Comparison of ENCODE assay signal across 21 mouse cellular contexts in genomic region chr6:134247324-134247723, GRCm38 (mm10).
A peak's percentile ranks its signal among the peaks of the same experiment; 100 is the strongest.
DNase-seq lines count a peak whose midpoint lies in the region; ATAC-seq and TF ChIP-seq lines count a peak whose summit lies in the region.
"Had no signal": no experiment of that assay in that cellular context is flagged by ENCODE, and none has a peak within 500 bp of the region (broad histone marks: within the 10 kb centered on the region; RNA-seq: fewer than 3 reads in every experiment).

No protein-coding gene starts in this region.

- H3K27me3 ChIP-seq in liver, adult 2 months (ENCODE audit: control insufficient read depth, insufficient read depth, low read length): no peaks in the 10 kb centered on the region
- no peaks in the 10 kb centered on the region for H3K27me3 ChIP-seq in liver, embryonic 11.5 days (replicated peaks; ENCODE audit: control insufficient read depth, insufficient read depth, low read length)
- H3K27me3 ChIP-seq in forebrain, embryonic 13.5 days: no peaks in the 10 kb centered on the region
- H3K27me3 ChIP-seq: kidney, embryonic 15.5 days; megakaryocyte, embryonic 14.5 days; midbrain, embryonic 15.5 days had no signal

- peak; percentile 13 for DNase-seq in liver, adult 2 months (ENCODE audit: extremely low read depth, low read depth, low spot score)
- no peak for DNase-seq in liver, embryonic 11.5 days (ENCODE audit: low spot score)
- DNase-seq in induced T-regulatory cell, adult 2 months (ENCODE audit: low read depth): peak; percentile 45
- DNase-seq in naive thymus-derived CD4-positive, alpha-beta T cell, adult 2 months (ENCODE audit: low read depth): peak; percentile 53
- DNase-seq in kidney, postnatal 36 days: no peak
- no peak for DNase-seq in c-Kit-positive CD71-positive TER-119-positive erythroid progenitor cells, embryonic 14.5 days (ENCODE audit: low spot score)
- DNase-seq: cerebellum, adult 11 months; cerebellum, postnatal 36 days; heart, adult 11 months; heart, postnatal 4 days; lung, adult 2 months; retina, postnatal 1 day; right cerebral cortex, postnatal 4 days; thymus, postnatal 36 days had no signal

- TF ChIP-seq CTCF in liver, adult 2 months (IDR thresholded peaks at IDR 0.05; ENCODE audit: low read depth, low read length): no peak

- no peak overlapping the region for H3K27ac ChIP-seq in liver, adult 2 months (replicated peaks; ENCODE audit: insufficient read depth, low read depth, low read length)
- no peak overlapping the region for H3K27ac ChIP-seq in liver, embryonic 11.5 days (ENCODE audit: low read depth, low read length)
- no peak overlapping the region for H3K27ac ChIP-seq in forebrain, embryonic 13.5 days
- H3K27ac ChIP-seq: kidney, embryonic 15.5 days; midbrain, embryonic 15.5 days had no signal

- no peak overlapping the region for H3K4me2 ChIP-seq in liver, embryonic 11.5 days
- H3K4me2 ChIP-seq in forebrain, embryonic 13.5 days: no peak overlapping the region
- H3K4me2 ChIP-seq: kidney, embryonic 15.5 days; midbrain, embryonic 15.5 days had no signal

- TF ChIP-seq POLR2A in liver, adult 2 months (IDR thresholded peaks at IDR 0.05; ENCODE audit: extremely low read depth, insufficient read depth, low read length): no peak

- H3K4me1 ChIP-seq in liver, adult 2 months (ENCODE audit: control insufficient read depth, insufficient read depth, low read length): peaks cover 14% of the 10 kb centered on the region
- no peaks in the 10 kb centered on the region; the same call in 1 of the 2 replicates for H3K4me1 ChIP-seq in liver, embryonic 11.5 days (replicated peaks; ENCODE audit: control insufficient read depth, insufficient read depth, low read length)
- 0 out of 2 replicates have a peak, but pooled peaks cover 4% of the 10 kb centered on the region for H3K4me1 ChIP-seq in forebrain, embryonic 13.5 days
- H3K4me1 ChIP-seq: midbrain, embryonic 15.5 days had no signal

- WGBS in liver, adult 2 months: 88% methylated on average over 9 of the region's 9 CpGs
- WGBS in liver, embryonic 11.5 days: 77% methylated on average over 9 of the region's 9 CpGs
- 93% methylated on average over 9 of the region's 9 CpGs for WGBS in forebrain, embryonic 13.5 days

- H3K9me3 ChIP-seq in liver, embryonic 11.5 days (ENCODE audit: control insufficient read depth, low read length): no peaks in the 10 kb centered on the region
- H3K9me3 ChIP-seq in forebrain, embryonic 13.5 days (replicated peaks): no peaks in the 10 kb centered on the region
- H3K9me3 ChIP-seq: kidney, embryonic 15.5 days; megakaryocyte, embryonic 14.5 days; midbrain, embryonic 15.5 days had no signal

- no peak overlapping the region for H3K9ac ChIP-seq in liver, adult 2 months (ENCODE audit: low read depth, low read length)
- H3K9ac ChIP-seq in liver, embryonic 11.5 days (ENCODE audit: low read depth, low read length): no peak overlapping the region
- H3K9ac ChIP-seq in forebrain, embryonic 13.5 days: no peak overlapping the region
- H3K9ac ChIP-seq: kidney, embryonic 15.5 days; midbrain, embryonic 15.5 days had no signal

- H3K36me3 ChIP-seq in liver, adult 2 months (ENCODE audit: control insufficient read depth, insufficient read depth, low read length): peaks cover 10% of the 10 kb centered on the region
- peaks cover 9% of the 10 kb centered on the region for H3K36me3 ChIP-seq in liver, embryonic 11.5 days (ENCODE audit: control insufficient read depth, insufficient read depth, low read length)
- H3K36me3 ChIP-seq in forebrain, embryonic 13.5 days (ENCODE audit: poor library complexity, severe bottlenecking): peaks cover 24% of the 10 kb centered on the region
- H3K36me3 ChIP-seq: midbrain, embryonic 15.5 days had no signal

- H3K79me2 ChIP-seq in liver, adult 2 months (ENCODE audit: control insufficient read depth, insufficient read depth, low read length): peaks cover 10% of the 10 kb centered on the region; the same call in 1 of the 2 replicates

- no peak for ATAC-seq in liver, embryonic 11.5 days (replicated peaks; ENCODE audit: low FRiP score)
- peak; percentile 70 for ATAC-seq in CD4-positive, CD25-positive, alpha-beta regulatory T cell, adult 4 months
- ATAC-seq in forebrain, embryonic 13.5 days: no peak
- ATAC-seq: hindbrain, embryonic 16.5 days; intestine, postnatal 0 days; midbrain, embryonic 15.5 days had no signal

- H3K4me3 ChIP-seq in liver, adult 2 months (ENCODE audit: insufficient read depth, low read depth, low read length): no peak overlapping the region
- no peak overlapping the region for H3K4me3 ChIP-seq in liver, embryonic 11.5 days (ENCODE audit: low read depth, low read length)
- H3K4me3 ChIP-seq in forebrain, embryonic 13.5 days: no peak overlapping the region
- H3K4me3 ChIP-seq: kidney, embryonic 15.5 days; megakaryocyte, embryonic 14.5 days; midbrain, embryonic 15.5 days had no signal

Comparison
In these comparisons a context has a peak if more than half of its experiments do, and no peak if none do; other contexts are left out.
1. DNase-seq: peak in liver, adult 2 months (single experiment), induced T-regulatory cell, adult 2 months (single experiment) and naive thymus-derived CD4-positive, alpha-beta T cell, adult 2 months (single experiment); none in liver, embryonic 11.5 days (single experiment), kidney, postnatal 36 days (0 of 2) and c-Kit-positive CD71-positive TER-119-positive erythroid progenitor cells, embryonic 14.5 days (single experiment).